Mouse (Mus musculus) B cell, adult 2 months (primary cell): Measurements from ENCODE around the gene Olfr154.
"Not testable (repeated sequence)": the region's sequence is repeated elsewhere in the genome, so short reads cannot be mapped to it uniquely, and the experiment has no call there.

Experiments used
- DNase-seq, 2 experiments: peaks; one replicate each; pipeline ENCODE4 v3.0.0; 2022

Olfr154 gene

GRCm38 (mm10) chr2:85664355-85664754, at the start of gene Olfr154:
TSS of gene Olfr154 (minus strand) at chr2:85664455.
- not testable (repeated sequence) for DNase-seq

- DNase-seq, result no peak
Measured at GRCm38 (mm10) chr2:85711159-85711558, 46.9 kb upstream of the Olfr154 start.

GRCm38 (mm10) chr2:85710680-85711079, 46.4 kb upstream of the Olfr154 start:
- DNase-seq, result not testable (repeated sequence)

GRCm38 (mm10) chr2:85689131-85689530, 24.9 kb upstream of the Olfr154 start, which contains the start of gene Olfr1008:
TSS of gene Olfr1008 (plus strand) at chr2:85689431.
- no peak for DNase-seq

- DNase-seq, result no peak
Measured at GRCm38 (mm10) chr2:85678667-85679066, 14.4 kb upstream of the Olfr154 start, which contains the start of gene Olfr1006. TSS of gene Olfr1006 (minus strand) at chr2:85678767.

GRCm38 (mm10) chr2:85650604-85651003, 13.7 kb downstream of the Olfr154 start, which contains the start of gene Olfr1002:
TSS of gene Olfr1002 (minus strand) at chr2:85650704.
- no peak for DNase-seq
